Mouse (Mus musculus) ES-E14 (cell line): ENCODE measurements around the gene Gal.

Experiments used
- CHD2 ChIP-seq: IDR thresholded peaks from 2 replicates; pipeline ENCODE4 v1.6.1; 2014; ENCODE audit warnings: mild to moderate bottlenecking, low read depth, low read length, inconsistent platforms
- HCFC1 ChIP-seq: IDR thresholded peaks from 2 replicates; pipeline ENCODE4 v1.6.1; 2012; ENCODE audit warnings: low read length, inconsistent platforms, borderline replicate concordance; ENCODE audit not compliant: insufficient read depth
- MAFK ChIP-seq: IDR thresholded peaks from 2 replicates; pipeline ENCODE4 v1.6.1; 2014; ENCODE audit warnings: mild to moderate bottlenecking, low read depth, low read length, inconsistent platforms; ENCODE audit not compliant: insufficient read depth
- ZC3H11A ChIP-seq: IDR thresholded peaks from 2 replicates; pipeline ENCODE4 v1.6.1; 2012; ENCODE audit warnings: low read depth, mild to moderate bottlenecking, inconsistent platforms, low read length, borderline replicate concordance
- ZNF384 ChIP-seq: IDR thresholded peaks from 2 replicates; pipeline ENCODE4 v1.6.1; 2012; ENCODE audit warnings: low read depth, low read length, inconsistent platforms

GRCm38 (mm10) chr19:3363510-3363909 lies 50.8 kb downstream of the Gal start:
- TF ChIP-seq ZC3H11A: no peak
- no peak for TF ChIP-seq ZNF384
- no peak for TF ChIP-seq MAFK
- no peak for TF ChIP-seq HCFC1
- no peak for TF ChIP-seq CHD2
